Mouse (Mus musculus): ENCODE measurements around the gene Pirb. TPM values are rescaled to one million over a fixed set of nuclear protein-coding genes. Genes with fewer than 3 reads are reported as not detected.

The Pirb gene
- polyA plus RNA-seq, 1 experiment from 2014 or later: 0.12 TPM

DNA sequence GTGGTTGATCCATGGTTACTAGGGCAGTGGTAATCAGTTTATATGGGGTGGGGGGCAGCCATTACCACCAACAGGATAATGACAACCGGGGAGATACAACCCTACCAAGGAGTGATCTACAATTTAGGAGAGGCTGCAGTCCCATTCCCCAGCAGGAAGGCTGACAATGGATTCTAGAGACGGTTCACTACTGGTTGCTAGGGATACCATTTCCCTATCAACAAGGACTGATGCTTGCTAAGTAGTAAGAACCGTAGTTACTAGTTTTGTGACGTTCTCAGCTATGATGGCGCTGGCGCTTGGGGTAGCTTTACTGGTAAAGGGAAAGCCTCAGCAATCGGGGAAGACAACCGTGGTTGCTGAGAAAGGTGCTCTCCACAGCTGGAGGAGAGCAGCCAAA, 35.5 kb downstream of the Pirb start:
- WGBS: 84% methylated on average over 8 of the region's 8 CpGs
- Histone ChIP-seq H3K27me3 (ENCODE audit: control insufficient read depth, insufficient read depth, low read length) (no peaks in the 10 kb centered on the region), H3K4me1 (replicated peaks; ENCODE audit: control insufficient read depth, insufficient read depth, low read length) (0 out of 2 replicates have a peak, but pooled peaks cover 2% of the 10 kb centered on the region), H3K9ac (ENCODE audit: low read length) (no peak overlapping the region), H3K4me2 (ENCODE audit: low read depth, low read length, severe bottlenecking) (no peak overlapping the region), H3K36me3 (ENCODE audit: control insufficient read depth, insufficient read depth, low read length) (no peaks in the 10 kb centered on the region; the same call in 1 of the 2 replicates), H3K9me3 (ENCODE audit: control insufficient read depth, low read length) (no peaks in the 10 kb centered on the region), H3K4me3 (ENCODE audit: low read depth, low read length) (no peak overlapping the region), H3K27ac (ENCODE audit: low read depth, low read length) (peak overlapping the region; percentile 53; the same call in 1 of the 2 replicates)
- DNase-seq (ENCODE audit: low spot score): no peak
- 0 out of 2 replicates have a peak, but pooled peaks have one; percentile 11 for ATAC-seq (replicated peaks; ENCODE audit: low FRiP score)

GRCm38 (mm10) chr7:3683908-3684550, 36.2 kb downstream of the Pirb start:
- DNase-seq (ENCODE audit: low spot score) (no peak), ATAC-seq (replicated peaks; ENCODE audit: low FRiP score) (peak; percentile 64)
- Histone ChIP-seq H3K9me3 (ENCODE audit: control insufficient read depth, low read length) (no peaks in the 10 kb centered on the region), H3K9ac (ENCODE audit: low read length) (no peak overlapping the region), H3K27ac (ENCODE audit: low read depth, low read length) (peak overlapping the region; percentile 53), H3K4me3 (ENCODE audit: low read depth, low read length) (no peak overlapping the region), H3K4me1 (replicated peaks; ENCODE audit: control insufficient read depth, insufficient read depth, low read length) (0 out of 2 replicates have a peak, but pooled peaks cover 2% of the 10 kb centered on the region), H3K4me2 (ENCODE audit: low read depth, low read length, severe bottlenecking) (no peak overlapping the region), H3K36me3 (ENCODE audit: control insufficient read depth, insufficient read depth, low read length) (no peaks in the 10 kb centered on the region; the same call in 1 of the 2 replicates), H3K27me3 (ENCODE audit: control insufficient read depth, insufficient read depth, low read length) (no peaks in the 10 kb centered on the region)
- 70% methylated on average over 10 of the region's 10 CpGs for WGBS

DNA sequence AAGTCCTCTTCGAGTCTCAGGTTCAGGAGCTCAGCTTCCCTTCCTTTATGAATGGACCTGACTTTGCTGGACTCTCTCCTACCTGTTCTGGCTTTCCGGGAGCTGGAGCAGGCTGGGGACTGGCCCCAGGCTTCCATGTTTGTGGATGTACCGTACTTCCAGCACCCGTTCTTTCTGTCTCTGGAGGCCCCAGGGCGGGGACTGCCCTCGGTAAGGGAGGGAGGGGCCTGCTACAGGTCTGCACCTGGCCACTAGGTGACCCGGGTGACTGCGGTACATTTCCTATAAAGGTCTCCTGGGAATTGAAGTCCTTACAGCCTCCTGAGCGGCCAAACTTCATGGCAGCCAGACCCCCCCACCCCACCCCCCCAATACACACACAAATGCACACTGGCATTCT, 42.8 kb downstream of the Pirb start, which contains the start of gene Tmc4:
TSS of gene Tmc4 (minus strand) at position 212 of the 400 bp plus-strand sequence.
- no peak for ATAC-seq (replicated peaks; ENCODE audit: low FRiP score)
- DNase-seq (ENCODE audit: low spot score): no peak
- H3K9me3 ChIP-seq (ENCODE audit: control insufficient read depth, low read length): no peaks in the 10 kb centered on the region
- WGBS: 56% methylated on average over 9 of the region's 9 CpGs
- no peak within 1 kb of the TSS for H3K4me2 ChIP-seq (ENCODE audit: low read depth, low read length, severe bottlenecking)
- no peak within 1 kb of the TSS for H3K27ac ChIP-seq (ENCODE audit: low read depth, low read length)
- H3K27me3 ChIP-seq (ENCODE audit: control insufficient read depth, insufficient read depth, low read length): no peaks in the 10 kb centered on the region
- H3K9ac ChIP-seq (ENCODE audit: low read length): no peak within 1 kb of the TSS
- no peaks in the 10 kb centered on the region for H3K4me1 ChIP-seq (replicated peaks; ENCODE audit: control insufficient read depth, insufficient read depth, low read length)
- H3K36me3 ChIP-seq (ENCODE audit: control insufficient read depth, insufficient read depth, low read length): no peaks in the 10 kb centered on the region
- no peak within 1 kb of the TSS for H3K4me3 ChIP-seq (ENCODE audit: low read depth, low read length)

- Histone ChIP-seq H3K4me1 (replicated peaks; ENCODE audit: control insufficient read depth, insufficient read depth, low read length) (no peaks in the 10 kb centered on the region), H3K4me2 (ENCODE audit: low read depth, low read length, severe bottlenecking) (no peak overlapping the region), H3K36me3 (ENCODE audit: control insufficient read depth, insufficient read depth, low read length) (no peaks in the 10 kb centered on the region), H3K9me3 (ENCODE audit: control insufficient read depth, low read length) (no peaks in the 10 kb centered on the region), H3K27me3 (ENCODE audit: control insufficient read depth, insufficient read depth, low read length) (no peaks in the 10 kb centered on the region), H3K4me3 (ENCODE audit: low read depth, low read length) (no peak overlapping the region), H3K27ac (ENCODE audit: low read depth, low read length) (no peak overlapping the region), H3K9ac (ENCODE audit: low read length) (no peak overlapping the region)
- no peak for DNase-seq (ENCODE audit: low spot score)
- 90% methylated on average over 12 of the region's 12 CpGs for WGBS
- ATAC-seq (replicated peaks; ENCODE audit: low FRiP score): no peak
Observed at GRCm38 (mm10) chr7:3676371-3676770, 43.8 kb downstream of the Pirb start.

GRCm38 (mm10) chr7:3675228-3675548, 45.0 kb downstream of the Pirb start:
- no peak for ATAC-seq (replicated peaks; ENCODE audit: low FRiP score)
- WGBS: 79% methylated on average over 3 of the region's 3 CpGs
- H3K27ac ChIP-seq (ENCODE audit: low read depth, low read length): no peak overlapping the region
- no peaks in the 10 kb centered on the region for H3K9me3 ChIP-seq (ENCODE audit: control insufficient read depth, low read length)
- H3K9ac ChIP-seq (ENCODE audit: low read length): no peak overlapping the region
- no peak for DNase-seq (ENCODE audit: low spot score)
- no peak overlapping the region for H3K4me2 ChIP-seq (ENCODE audit: low read depth, low read length, severe bottlenecking)
- H3K4me3 ChIP-seq (ENCODE audit: low read depth, low read length): no peak overlapping the region
- no peaks in the 10 kb centered on the region for H3K4me1 ChIP-seq (replicated peaks; ENCODE audit: control insufficient read depth, insufficient read depth, low read length)
- H3K27me3 ChIP-seq (ENCODE audit: control insufficient read depth, insufficient read depth, low read length): no peaks in the 10 kb centered on the region
- H3K36me3 ChIP-seq (ENCODE audit: control insufficient read depth, insufficient read depth, low read length): no peaks in the 10 kb centered on the region

- ATAC-seq (replicated peaks; ENCODE audit: low FRiP score): peak; percentile 90
- no peak overlapping the region for H3K4me3 ChIP-seq (ENCODE audit: low read depth, low read length)
- H3K27me3 ChIP-seq (ENCODE audit: control insufficient read depth, insufficient read depth, low read length): no peaks in the 10 kb centered on the region
- H3K9ac ChIP-seq (ENCODE audit: low read length): no peak overlapping the region
- WGBS: 69% methylated on average over 10 of the region's 10 CpGs
- no peaks in the 10 kb centered on the region for H3K9me3 ChIP-seq (ENCODE audit: control insufficient read depth, low read length)
- H3K36me3 ChIP-seq (ENCODE audit: control insufficient read depth, insufficient read depth, low read length): no peaks in the 10 kb centered on the region
- DNase-seq (ENCODE audit: low spot score): peak; percentile 87
- no peak overlapping the region for H3K4me2 ChIP-seq (ENCODE audit: low read depth, low read length, severe bottlenecking)
- H3K27ac ChIP-seq (ENCODE audit: low read depth, low read length): no peak overlapping the region
- no peaks in the 10 kb centered on the region for H3K4me1 ChIP-seq (replicated peaks; ENCODE audit: control insufficient read depth, insufficient read depth, low read length)
Observed at GRCm38 (mm10) chr7:3674507-3675227, 45.5 kb downstream of the Pirb start.

DNA sequence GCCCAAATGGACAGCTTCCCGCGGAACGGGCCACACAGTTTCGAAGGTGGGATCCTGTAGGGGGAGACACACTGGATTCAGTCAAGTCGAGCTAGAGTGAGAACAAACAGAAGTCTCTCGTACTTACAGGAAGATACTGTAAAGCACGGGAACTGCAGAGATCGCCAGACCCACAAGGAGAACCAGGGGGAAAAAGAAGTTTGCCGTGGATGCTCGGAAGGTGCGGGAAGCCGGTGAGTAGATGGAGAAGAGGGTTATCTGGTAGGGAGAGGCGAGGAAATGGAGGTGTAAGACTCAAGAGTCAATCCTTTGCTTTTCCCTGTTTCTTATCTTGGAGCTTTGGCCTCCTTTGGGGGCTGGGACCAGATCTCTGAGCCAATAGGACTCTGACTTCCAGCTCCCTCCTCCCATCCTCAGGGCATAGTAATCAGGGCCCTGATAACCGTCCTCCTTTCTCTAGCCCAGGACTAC, 53.2 kb downstream of the Pirb start:
- no peak overlapping the region for H3K4me3 ChIP-seq (ENCODE audit: low read depth, low read length)
- WGBS: 17% methylated on average over 14 of the region's 14 CpGs

GRCm38 (mm10) chr7:3665215-3666114, 54.7 kb downstream of the Pirb start, which contains the start of gene Leng1:
TSS of gene Leng1 (minus strand) at chr7:3665840.
- H3K9ac ChIP-seq (ENCODE audit: low read length): peak within 1 kb of the TSS; percentile 79
- H3K27me3 ChIP-seq (ENCODE audit: control insufficient read depth, insufficient read depth, low read length): no peaks in the 10 kb centered on the region
- H3K4me3 ChIP-seq (ENCODE audit: low read depth, low read length): peak within 1 kb of the TSS; percentile 69
- H3K9me3 ChIP-seq (ENCODE audit: control insufficient read depth, low read length): no peaks in the 10 kb centered on the region
- peak within 1 kb of the TSS; percentile 79 for H3K4me2 ChIP-seq (ENCODE audit: low read depth, low read length, severe bottlenecking)
- peaks cover 16% of the 10 kb centered on the region for H3K4me1 ChIP-seq (replicated peaks; ENCODE audit: control insufficient read depth, insufficient read depth, low read length)
- peak within 1 kb of the TSS; percentile 73 for H3K27ac ChIP-seq (ENCODE audit: low read depth, low read length)
- DNase-seq (ENCODE audit: low spot score): peak; percentile 94
- peak; percentile 99 for ATAC-seq (replicated peaks; ENCODE audit: low FRiP score)
- H3K36me3 ChIP-seq (ENCODE audit: control insufficient read depth, insufficient read depth, low read length): peaks cover 11% of the 10 kb centered on the region
- 5% methylated on average over 45 of the region's 45 CpGs for WGBS

More for the DNA sequence above, 53.2 kb downstream of the Pirb start:
- peaks cover 2% of the 10 kb centered on the region; the same call in 1 of the 2 replicates for H3K36me3 ChIP-seq (ENCODE audit: control insufficient read depth, insufficient read depth, low read length)
- ATAC-seq (replicated peaks; ENCODE audit: low FRiP score): no peak
- no peak overlapping the region for H3K4me2 ChIP-seq (ENCODE audit: low read depth, low read length, severe bottlenecking)
- DNase-seq (ENCODE audit: low spot score): no peak
- no peaks in the 10 kb centered on the region for H3K27me3 ChIP-seq (ENCODE audit: control insufficient read depth, insufficient read depth, low read length)
- H3K4me1 ChIP-seq (replicated peaks; ENCODE audit: control insufficient read depth, insufficient read depth, low read length): peaks cover 16% of the 10 kb centered on the region
- no peaks in the 10 kb centered on the region for H3K9me3 ChIP-seq (ENCODE audit: control insufficient read depth, low read length)
- peak overlapping the region; percentile 1; the same call in 1 of the 2 replicates for H3K9ac ChIP-seq (ENCODE audit: low read length)
- H3K27ac ChIP-seq (ENCODE audit: low read depth, low read length): no peak overlapping the region

Measured in forebrain, embryonic 11.5 days (tissue).